Mouse (Mus musculus) granulocyte monocyte progenitor cell, adult 5-6 weeks (primary cell): ENCODE data around the gene Rbm19. TPM values are rescaled to one million over a fixed set of nuclear protein-coding genes. Genes with fewer than 3 reads are reported as not detected.
"Not testable (repeated sequence)": the region's sequence is repeated elsewhere in the genome, so short reads cannot be mapped to it uniquely, and the experiment has no call there.

ENCODE experiments used
- ATAC-seq: replicated peaks from 2 replicates; pipeline ENCODE4 v1.8.0; 2016; ENCODE audit warnings: mild to moderate bottlenecking, moderate TSS enrichment, inconsistent platforms; ENCODE audit not compliant: poor library complexity, severe bottlenecking
- total RNA-seq, 2 experiments: library from RNA; stranded (forward) in 1 of 2; stranded (reverse) in 1 of 2; fragments of 200-712, 200-1000 nt in 1 of 2; fragments of >200 nt in 1 of 2; fragmentation: Nextera tagmentation in 1 of 2; gene quantifications; 2 replicates each; pipeline ENCODE4 v1.2.3; 2014 to 2017

Gene Rbm19
- total RNA-seq (2014; fragmentation: Nextera tagmentation) (18.3 and 20.7 TPM in 2 replicates), total RNA-seq (2017) (24.6 and 31.1 TPM in 2 replicates)

DNA sequence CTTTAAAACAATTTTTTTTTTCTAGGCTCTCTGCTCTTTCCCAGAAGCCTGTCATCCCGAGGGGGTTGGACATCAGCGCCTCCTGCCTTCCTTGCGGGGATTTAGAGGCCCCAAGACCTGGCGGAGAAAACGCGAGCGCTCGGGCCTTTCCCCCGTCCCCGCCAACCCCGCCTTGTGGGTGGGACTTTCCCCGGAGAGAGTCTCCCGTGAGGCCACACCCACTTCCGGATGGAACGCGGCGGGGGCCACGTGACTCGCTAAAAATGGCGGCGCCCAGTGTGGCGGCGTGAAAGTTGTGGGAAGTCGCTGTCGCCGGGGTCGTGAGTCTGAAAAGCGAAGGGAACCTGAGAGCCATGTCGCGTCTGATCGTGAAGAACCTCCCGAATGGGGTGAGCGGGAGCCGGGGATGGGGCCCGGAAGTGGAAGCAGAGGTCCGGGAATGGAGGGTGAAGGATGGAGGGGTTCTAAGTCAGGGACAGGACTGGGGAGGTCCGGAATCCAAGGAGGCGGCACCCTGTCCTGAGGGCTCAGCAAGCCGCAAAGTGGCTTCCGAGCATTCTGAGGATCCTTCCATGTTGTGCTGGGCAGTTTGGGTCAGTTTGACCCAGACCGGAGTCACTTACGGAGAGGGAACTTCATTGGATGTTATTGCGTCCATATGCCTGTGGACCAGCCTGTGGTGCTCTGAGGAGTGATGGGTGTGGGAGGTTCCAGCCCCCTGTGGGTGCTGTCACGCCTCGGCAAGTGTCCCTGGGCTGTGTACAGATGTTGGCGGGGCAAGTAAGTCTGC is at the start of gene Rbm19:
TSS of gene Rbm19 (plus strand) at position 205 of the 790 bp plus-strand sequence.
- peak; percentile 98 for ATAC-seq

DNA sequence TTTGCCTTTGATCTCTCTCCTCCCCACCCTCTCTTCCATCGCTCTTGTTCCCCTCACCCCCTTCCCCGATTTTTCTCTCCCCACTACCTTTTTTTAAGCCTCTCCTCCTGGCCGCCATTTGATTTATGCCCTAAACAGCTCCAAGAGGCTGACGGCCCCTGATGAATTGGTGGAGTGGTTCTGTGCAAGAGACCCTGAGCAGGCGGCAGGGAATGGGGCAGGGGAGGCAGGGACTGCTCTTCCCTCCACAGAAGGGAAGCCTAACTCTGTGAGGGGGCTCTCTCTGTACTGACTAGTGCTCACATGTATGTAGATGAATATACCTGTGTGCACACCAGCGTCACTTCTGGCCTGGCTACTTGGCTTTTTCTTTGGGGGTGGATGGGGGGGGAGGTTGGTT is 49.0 kb upstream of the Rbm19 start:
- ATAC-seq = no peak

DNA sequence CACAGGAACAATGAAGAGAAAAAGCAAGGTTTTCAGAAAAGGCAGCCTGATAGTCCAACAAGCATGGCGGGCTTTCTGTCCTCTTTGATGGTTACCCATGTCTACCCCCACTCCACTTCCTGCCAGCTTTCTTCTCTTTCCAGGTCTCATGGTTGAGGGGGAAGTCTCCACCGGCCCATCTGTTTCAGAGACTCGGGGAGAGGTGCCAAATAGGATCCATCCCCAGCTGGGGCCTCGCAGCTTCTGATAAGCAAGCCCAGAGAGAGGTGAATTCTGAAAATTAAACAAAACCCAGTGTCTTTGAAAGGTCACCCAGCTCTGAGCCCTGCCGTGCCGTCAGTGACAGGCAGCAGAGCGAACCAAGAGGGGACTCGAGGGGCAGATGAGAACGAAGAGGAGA is 42.2 kb upstream of the Rbm19 start:
- no peak; the same call in 1 of the 2 replicates for ATAC-seq

DNA sequence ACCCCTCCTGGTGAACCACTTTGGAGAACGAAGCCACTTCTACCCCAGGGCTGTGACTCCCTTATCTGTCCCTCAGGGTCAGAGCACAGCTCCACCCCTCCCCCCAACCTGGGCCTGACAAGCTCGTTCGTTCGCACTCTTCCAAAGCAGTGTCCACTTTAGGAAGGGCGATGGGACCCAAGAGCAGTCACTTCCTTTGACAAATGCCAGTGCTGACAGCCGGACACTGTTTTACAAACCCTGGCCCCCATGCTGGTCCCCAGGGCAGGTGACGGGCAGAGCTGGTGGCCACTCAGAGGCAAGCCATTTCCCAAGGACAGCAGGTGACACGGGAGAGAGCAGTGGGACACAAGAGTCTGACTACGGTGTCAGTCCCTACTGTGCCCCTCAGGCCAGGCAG is 36.2 kb upstream of the Rbm19 start:
- ATAC-seq = no peak

DNA sequence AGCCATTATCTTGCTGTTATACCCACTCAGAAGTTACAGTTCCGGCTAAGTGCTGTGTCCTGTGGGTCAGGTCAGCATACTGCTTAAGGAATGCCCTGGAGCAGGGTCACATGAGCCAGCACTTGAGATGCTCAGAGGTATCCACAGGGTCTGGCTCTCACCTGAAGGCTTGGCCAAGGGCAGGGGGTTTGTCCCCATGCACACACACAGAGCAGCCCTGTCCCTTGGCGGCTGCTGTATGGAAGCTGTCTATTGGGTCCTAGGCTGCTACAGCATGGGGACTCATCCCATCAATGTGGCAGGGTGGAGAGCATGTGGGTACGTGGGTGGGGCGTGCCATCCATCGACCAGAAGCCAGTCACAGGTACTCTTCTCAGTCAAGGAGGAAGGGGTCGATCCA is 35.8 kb upstream of the Rbm19 start:
- ATAC-seq = no peak

DNA sequence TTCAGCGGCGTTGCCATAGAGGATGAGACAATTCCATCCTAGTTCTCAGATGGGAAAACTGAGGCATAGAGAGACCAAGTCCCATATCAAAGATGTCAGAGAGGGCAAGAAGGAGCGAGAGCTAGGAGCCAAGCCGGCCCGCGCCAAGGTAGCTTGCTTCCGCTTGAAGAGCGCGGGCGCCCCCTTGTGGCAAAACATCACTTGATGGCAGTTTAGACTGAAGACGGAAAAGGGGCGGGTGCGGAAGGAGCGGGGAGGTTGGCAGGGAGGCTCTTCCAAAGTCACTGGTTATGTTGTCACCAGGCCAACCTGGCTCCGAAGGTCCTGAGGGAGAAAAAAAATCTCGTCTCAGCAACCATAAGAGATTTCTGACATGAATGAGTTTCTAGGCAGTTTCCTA is 27.7 kb upstream of the Rbm19 start:
- ATAC-seq = peak; percentile 79

DNA sequence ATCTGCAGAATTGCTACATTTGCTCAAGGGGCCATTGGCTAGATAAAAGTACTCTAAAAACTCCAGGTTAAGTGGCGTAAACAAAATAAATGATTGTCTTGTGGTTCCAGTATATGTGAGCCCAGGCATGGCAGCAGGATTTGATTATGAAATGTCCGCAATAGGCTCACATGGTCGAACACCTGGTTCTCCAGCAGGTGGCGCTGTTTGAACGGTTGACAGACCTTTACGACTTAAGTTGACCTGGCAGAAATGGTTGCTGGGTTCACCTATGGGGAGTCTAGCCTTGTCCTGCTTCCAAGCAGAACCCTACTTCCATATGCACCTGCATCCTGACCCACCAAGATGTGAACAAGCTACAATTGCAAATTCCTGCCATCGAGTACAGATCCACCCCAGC is 21.7 kb upstream of the Rbm19 start:
- ATAC-seq = peak; percentile 77

DNA sequence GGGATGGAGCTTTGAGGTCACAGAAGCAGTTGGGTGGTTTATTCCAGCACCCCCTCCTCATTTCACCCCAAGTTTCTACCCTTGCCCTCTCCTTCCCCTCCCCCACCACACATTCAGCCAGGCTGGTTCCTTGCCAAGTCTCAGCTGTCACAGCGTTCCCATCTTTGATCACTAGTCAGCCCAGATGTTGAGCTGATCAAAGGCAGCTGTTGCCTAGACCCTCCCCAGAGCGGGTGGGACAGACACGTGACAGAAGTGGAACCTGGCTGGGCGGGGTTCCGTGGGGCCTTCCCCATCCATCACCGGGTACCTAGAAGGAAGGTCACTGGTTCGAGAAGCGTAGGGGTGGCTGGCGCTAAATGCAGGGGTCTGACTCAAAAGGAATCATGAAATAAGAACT is 19.2 kb upstream of the Rbm19 start:
- ATAC-seq = no peak

DNA sequence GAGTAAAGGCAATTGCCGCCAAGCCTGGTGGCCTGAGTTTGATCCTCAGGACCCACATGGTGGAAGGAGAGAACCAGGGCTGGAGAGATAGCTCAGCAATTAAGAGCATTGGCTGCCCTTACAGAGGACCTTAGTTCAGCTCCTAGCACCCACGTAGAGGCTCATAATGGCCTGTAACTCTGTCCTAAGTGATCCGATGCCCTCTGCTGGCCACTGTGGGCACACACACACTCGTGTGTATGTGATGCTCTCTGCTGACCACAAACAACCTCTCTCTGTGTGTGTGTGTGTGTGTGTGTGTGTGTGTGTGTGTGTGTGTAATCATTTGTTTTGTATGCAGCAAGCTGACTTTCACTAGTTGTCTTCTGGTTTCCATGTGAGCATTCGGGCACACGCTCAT is 15.5 kb upstream of the Rbm19 start:
- no peak for ATAC-seq

DNA sequence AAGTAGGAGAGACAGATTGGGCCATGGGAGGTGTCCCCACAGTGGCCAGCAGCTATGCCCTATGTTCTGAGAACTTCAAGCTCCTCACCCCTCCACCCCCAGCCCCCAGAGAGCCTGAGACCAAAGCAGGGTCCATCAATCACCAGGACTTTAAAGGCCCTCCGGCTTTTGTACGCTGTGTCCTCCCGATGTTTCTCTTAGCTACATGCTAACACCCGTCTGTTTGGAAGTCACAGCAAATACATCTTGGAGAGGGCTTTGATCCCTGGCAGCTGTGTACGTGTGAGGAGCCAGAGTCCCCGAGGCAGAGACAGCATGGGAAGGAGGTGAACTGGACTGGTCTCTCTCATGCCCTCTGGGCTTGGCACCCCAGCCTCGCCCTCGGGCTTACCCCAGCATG is 14.2 kb upstream of the Rbm19 start:
- no peak for ATAC-seq

DNA sequence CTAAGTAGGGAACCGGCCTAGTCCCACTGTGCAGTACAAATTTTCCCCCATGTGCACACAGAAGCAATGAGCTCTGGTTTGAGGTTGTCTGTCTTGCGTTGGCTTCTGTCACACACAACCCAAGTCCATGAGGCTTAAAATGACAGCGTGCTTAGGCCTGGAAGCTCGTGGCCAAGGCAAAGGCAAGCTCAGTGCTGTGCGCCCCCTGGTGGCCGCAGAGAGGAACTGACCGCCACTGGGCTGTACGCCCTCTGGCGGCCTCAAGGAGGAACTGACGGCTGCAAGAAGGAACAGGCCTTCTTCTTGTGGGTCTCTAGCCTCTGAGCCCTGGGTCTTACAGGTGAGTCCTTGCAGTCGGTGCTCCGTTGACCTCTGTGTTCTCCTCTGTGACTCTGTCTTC is 13.5 kb upstream of the Rbm19 start:
- peak; percentile 91 for ATAC-seq

DNA sequence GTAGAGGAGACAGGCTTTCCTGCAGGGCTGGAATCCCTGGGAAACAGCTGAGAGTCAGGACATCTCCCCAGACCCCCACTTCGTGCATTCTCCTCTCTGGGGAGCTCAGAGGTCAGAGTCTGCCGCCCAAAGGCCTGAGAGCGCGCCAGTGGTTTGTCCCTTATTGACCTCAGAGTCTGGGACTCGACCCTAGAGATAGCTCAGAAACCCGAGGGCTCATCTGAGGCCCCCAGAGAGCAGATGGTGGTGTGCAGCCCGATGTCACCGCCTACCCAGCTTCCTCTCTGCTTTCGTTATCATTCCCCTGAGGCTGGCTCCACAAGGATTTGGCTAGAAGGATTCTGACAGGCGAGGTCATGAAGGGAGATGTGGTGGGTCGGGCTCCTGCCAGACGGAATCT is 12.8 kb upstream of the Rbm19 start:
- ATAC-seq = no peak

DNA sequence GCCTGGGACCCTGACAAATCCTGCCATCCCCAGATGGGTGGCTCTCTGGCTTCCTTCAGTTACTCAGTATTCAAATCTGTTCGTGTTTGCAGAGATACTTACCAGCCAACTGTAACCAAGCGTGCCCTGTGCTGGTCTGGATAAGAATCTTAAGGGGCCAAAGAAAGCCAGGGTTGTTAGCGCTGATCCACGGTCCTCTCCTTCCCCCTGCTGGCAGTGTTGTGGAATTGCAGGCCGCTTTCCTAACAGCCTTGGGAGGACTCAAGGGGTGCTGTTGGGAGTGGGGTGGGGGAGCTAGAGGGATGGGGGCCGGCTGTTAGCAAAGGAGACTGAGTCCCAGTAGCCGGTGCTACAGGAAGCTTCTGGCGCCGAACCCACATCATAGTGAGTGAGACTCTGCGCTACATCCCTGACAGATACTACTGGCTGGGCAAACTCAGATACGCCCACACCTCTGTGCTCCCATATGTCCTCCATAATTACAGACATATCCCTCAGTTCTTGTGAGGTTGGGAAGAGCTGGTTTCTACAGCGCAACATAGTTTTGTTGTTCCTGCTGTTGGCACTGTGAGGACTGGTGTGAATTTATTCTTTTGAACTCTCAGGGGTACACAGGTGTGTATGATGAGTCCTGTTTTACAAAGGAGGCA is 9.7 kb upstream of the Rbm19 start:
- ATAC-seq = peak; percentile 73

DNA sequence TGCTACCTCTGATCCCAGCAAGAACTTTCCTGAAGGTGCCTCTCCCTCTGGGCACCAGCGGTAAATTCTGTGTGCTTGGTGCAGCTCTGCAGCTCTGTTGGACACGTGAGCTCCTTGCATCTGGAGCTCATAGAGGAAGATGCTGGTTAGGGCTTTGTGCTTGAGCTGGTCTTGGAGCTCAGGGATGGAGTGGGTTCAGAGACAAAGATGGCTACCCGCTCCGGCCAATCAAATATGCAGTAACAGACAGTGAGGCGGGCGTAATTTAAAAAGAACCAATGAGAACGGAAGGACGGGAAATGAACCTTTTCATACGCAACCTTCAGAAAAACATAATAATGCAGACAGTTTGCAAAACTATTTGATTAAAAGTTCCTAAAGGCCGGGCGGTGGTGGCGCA is 1.9 kb upstream of the Rbm19 start:
- ATAC-seq = no peak

DNA sequence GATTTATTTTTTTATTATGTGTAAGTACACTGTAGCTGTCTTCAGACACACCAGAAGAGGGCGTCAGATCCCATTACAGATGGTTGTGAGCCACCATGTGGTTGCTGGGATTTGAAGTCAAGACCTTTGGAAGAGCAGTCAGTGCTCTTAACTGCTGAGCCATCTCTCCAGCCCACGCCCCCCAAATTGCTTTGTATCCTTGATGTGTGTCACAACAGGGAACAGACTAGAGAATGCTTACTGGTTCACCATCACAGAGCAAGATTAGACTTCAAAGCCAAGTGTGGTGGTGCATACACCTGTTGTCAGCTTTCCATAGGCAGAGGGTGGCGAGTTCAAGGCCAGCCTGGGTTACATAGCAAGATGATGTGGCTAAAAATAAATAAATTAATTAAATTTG is 896 bp downstream of the Rbm19 start:
- not testable (repeated sequence) for ATAC-seq

DNA sequence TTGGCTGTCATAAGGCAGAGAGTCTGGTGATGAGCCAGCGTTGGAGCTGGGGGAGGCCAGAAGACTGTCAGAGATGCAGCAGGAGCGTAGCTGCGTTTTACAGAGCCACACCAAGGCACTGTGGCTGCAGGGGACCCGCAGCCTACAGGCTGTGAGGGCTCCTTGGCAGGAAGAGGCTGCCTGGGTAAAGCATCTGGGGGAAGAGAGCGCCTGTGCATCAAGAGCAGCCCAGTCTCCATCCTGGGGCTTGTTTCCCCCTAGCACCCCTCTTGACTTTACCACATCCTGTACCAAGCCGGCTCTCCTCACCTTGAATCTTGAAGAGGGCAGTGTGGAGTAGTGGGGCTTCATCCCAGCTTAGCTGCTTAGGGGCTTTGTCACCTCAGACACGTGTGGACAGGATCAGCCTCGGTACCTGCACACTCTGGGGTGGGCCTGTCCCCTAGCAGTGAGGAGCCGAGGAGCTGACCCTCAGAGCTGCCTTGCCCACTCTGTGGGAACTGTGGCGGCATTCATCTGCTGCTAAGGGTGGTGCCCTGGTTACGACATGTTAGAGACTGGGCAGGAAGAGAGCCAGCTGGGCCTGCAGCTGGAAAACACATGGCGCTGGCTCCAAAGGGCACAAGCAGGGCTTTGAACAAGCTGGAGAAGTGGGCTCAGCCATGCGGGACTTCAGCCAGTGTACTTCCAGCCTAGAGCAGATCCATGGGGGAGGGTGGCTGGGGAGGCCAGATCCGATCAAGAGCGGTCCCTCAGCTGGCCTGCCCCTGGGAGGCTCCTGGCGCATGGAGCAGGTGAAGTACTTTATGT is 8.8 kb downstream of the Rbm19 start:
- no peak for ATAC-seq

DNA sequence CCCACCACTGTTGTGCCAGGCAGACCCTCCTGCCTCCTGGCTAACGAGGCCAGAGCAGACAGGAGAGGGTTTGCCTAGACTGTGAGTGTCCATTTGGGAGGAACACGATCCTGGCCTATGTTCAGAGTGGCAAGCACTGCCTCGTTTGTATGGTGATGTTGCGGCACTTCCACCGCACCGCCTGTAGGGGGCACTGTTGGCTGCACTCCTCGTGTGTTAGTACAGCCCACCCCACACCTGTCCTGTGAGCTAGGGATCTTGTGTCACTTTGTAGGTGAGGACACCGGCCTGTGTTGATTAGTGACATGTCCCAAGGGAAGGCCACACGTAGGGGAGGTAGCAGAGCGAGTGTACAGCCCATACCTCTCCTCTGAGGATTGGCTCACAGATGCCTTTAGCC is 11.4 kb downstream of the Rbm19 start:
- no peak for ATAC-seq

DNA sequence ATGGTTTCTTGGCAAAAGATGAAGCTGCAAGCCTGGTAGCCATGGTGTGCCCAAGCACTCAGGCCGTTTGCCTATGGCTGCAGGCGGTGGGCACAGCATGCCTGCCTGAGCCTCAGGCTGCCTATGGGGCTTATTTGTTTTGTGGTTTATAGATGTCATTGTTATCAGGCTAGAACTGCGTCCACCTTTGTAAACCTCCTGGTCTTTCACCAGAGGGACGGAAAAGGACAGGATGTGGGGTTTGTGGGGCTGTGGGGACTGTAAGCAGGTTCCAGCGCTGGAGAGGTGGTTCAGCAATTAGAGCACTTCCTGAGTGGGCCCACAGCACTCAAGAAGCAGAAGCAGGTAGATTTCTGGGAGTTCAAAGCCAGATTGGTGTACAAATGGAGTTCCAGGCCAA is 12.2 kb downstream of the Rbm19 start:
- ATAC-seq = no peak

DNA sequence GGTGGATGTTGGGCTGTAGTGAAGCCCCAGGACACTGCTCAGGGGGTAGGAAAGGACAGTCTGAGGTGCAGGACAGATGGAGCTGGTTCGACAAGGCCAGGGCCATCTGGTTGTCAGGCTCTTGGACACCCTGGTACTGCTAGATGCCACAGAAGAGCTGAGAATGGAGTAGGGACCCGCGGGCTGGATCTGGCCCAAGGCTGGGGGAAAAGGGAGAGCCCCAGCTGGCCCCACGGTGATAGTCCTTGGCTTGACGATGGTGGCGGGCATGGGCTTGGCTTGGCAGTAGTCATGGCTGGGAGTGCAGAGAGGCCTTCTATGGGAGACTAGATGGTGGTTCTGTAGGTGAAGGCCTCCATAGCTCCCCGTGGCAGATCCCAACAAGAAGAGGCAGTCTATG is 12.8 kb downstream of the Rbm19 start:
- ATAC-seq = no peak

DNA sequence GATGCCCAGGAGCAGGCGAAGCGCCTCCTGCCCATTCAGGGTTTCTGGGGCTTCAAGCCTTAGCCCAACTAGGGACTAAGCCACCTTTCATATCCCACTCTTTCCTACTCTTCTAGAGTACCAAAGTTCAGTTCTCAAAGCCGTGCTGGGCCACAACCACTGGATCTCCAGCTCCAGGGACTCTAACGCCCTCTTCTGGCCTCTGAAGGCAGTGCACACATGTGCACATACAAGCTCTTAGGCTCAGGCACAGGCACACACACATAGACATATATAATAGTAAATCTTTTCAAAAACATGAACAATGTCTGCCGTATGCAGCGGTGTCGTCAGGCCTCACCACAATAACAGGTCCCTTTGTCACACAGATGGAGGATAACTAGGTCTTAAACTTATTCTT is 13.5 kb downstream of the Rbm19 start:
- peak; percentile 13; the same call in 1 of the 2 replicates for ATAC-seq

DNA sequence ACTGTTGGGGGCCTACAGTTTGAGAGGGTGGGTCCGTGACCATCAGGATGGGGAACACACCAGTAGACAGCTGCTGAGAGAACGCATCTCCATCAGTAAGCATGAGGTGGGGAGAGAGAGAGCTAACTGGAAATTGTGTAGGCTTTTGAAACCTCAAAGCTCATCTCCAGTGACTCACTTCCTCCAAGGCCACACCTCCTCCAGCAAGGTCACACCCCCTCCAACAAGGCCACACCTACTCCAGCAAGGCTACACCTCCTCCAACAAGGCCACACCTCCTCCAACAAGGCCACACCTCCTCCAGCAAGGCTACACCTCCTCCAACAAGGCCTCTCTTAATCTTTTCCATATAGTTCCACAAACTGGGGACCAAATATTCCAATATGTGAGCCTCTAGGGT is 13.9 kb downstream of the Rbm19 start:
- ATAC-seq = peak; percentile 65
